ENCODE assay signal across 10 mouse cellular contexts in genomic region chr19:53532021-53532420, GRCm38 (mm10). TPM values are rescaled to one million over a fixed set of nuclear protein-coding genes. Genes with fewer than 3 reads are reported as not detected.
A peak's percentile ranks its signal among the peaks of the same experiment; 100 is the strongest.
DNase-seq lines count a peak whose midpoint lies in the region; ATAC-seq and TF ChIP-seq lines count a peak whose summit lies in the region.
"Had no signal": no experiment of that assay in that cellular context is flagged by ENCODE, and none has a peak within 500 bp of the region (broad histone marks: within the 10 kb centered on the region; RNA-seq: fewer than 3 reads in every experiment).

No protein-coding gene starts in this region.

- 43% methylated on average over 6 of the region's 6 CpGs for WGBS in forebrain, embryonic 10.5 days
- WGBS in forebrain, embryonic 16.5 days = 38% methylated on average over 6 of the region's 6 CpGs
- WGBS in midbrain, embryonic 10.5 days = 46% methylated on average over 6 of the region's 6 CpGs
- 34% methylated on average over 6 of the region's 6 CpGs for WGBS in midbrain, embryonic 13.5 days

- H3K4me1 ChIP-seq in forebrain, embryonic 10.5 days = peaks cover 65% of the 10 kb centered on the region
- peaks cover 15% of the 10 kb centered on the region for H3K4me1 ChIP-seq in forebrain, embryonic 16.5 days (replicated peaks; ENCODE audit: control insufficient read depth, insufficient read depth, low read length)
- peaks cover 53% of the 10 kb centered on the region for H3K4me1 ChIP-seq in midbrain, embryonic 10.5 days
- H3K4me1 ChIP-seq in midbrain, embryonic 13.5 days (replicated peaks) = peaks cover 22% of the 10 kb centered on the region

- no peak for DNase-seq in forebrain, embryonic 10.5 days (ENCODE audit: extremely low spot score, low spot score)
- DNase-seq in midbrain, embryonic 10.5 days (ENCODE audit: low spot score) = no peak
- DNase-seq in cerebellum, postnatal 25 days = peak; percentile 83
- no peak for DNase-seq in thymus, postnatal 0 days (ENCODE audit: low spot score)
- DNase-seq in testis, postnatal 10 days (ENCODE audit: low spot score) = no peak

- TF ChIP-seq POLR2A in myocyte (IDR thresholded peaks at IDR 0.05; ENCODE audit: insufficient read length, low read depth) = no peak

- no peak overlapping the region for H3K9ac ChIP-seq in forebrain, embryonic 16.5 days (replicated peaks; ENCODE audit: low read depth, low read length)
- H3K9ac ChIP-seq in midbrain, embryonic 13.5 days (replicated peaks) = no peak overlapping the region
- H3K9ac ChIP-seq: hindbrain, embryonic 15.5 days; limb, embryonic 13.5 days had no signal

- H3K79me2 ChIP-seq in myocyte (ENCODE audit: control insufficient read depth, insufficient read depth) = peaks cover 54% of the 10 kb centered on the region

- peak overlapping the region; percentile 68; the same call in 1 of the 2 replicates for H3K4me3 ChIP-seq in forebrain, embryonic 10.5 days
- H3K4me3 ChIP-seq in forebrain, embryonic 16.5 days (replicated peaks; ENCODE audit: low read length) = no peak overlapping the region
- 0 out of 2 replicates have a peak overlapping the region, but pooled peaks have one; percentile 77 for H3K4me3 ChIP-seq in midbrain, embryonic 10.5 days
- no peak overlapping the region for H3K4me3 ChIP-seq in midbrain, embryonic 13.5 days (replicated peaks)
- peak overlapping the region; percentile 65 for H3K4me3 ChIP-seq in myocyte
- H3K4me3 ChIP-seq: hindbrain, embryonic 15.5 days had no signal

- H3K27me3 ChIP-seq in forebrain, embryonic 10.5 days (ENCODE audit: poor library complexity, severe bottlenecking) = peaks cover 44% of the 10 kb centered on the region
- H3K27me3 ChIP-seq in forebrain, embryonic 16.5 days (replicated peaks; ENCODE audit: control insufficient read depth, insufficient read depth, low read length) = peaks cover 19% of the 10 kb centered on the region
- peaks cover 67% of the 10 kb centered on the region for H3K27me3 ChIP-seq in midbrain, embryonic 10.5 days (ENCODE audit: low read depth, poor library complexity, severe bottlenecking)
- peaks cover 37% of the 10 kb centered on the region for H3K27me3 ChIP-seq in midbrain, embryonic 13.5 days
- no peaks in the 10 kb centered on the region for H3K27me3 ChIP-seq in myocyte (ENCODE audit: control insufficient read depth, insufficient read depth, insufficient read length)

- no peak overlapping the region for H3ac ChIP-seq in myocyte (ENCODE audit: control insufficient read depth, insufficient read length)

- no peak for ATAC-seq in forebrain, embryonic 16.5 days
- no peak for ATAC-seq in midbrain, embryonic 13.5 days

- H3K9me3 ChIP-seq in forebrain, embryonic 10.5 days = no peaks in the 10 kb centered on the region
- no peaks in the 10 kb centered on the region for H3K9me3 ChIP-seq in forebrain, embryonic 16.5 days (ENCODE audit: control insufficient read depth, low read length)
- H3K9me3 ChIP-seq in midbrain, embryonic 10.5 days (replicated peaks) = no peaks in the 10 kb centered on the region
- H3K9me3 ChIP-seq in midbrain, embryonic 13.5 days = no peaks in the 10 kb centered on the region
- H3K9me3 ChIP-seq: hindbrain, embryonic 15.5 days; limb, embryonic 13.5 days had no signal

- H3K4me2 ChIP-seq in forebrain, embryonic 16.5 days (ENCODE audit: low read length) = no peak overlapping the region
- no peak overlapping the region for H3K4me2 ChIP-seq in midbrain, embryonic 13.5 days (replicated peaks)
- H3K4me2 ChIP-seq in myocyte (ENCODE audit: low read depth) = peak overlapping the region; percentile 89
- H3K4me2 ChIP-seq: hindbrain, embryonic 15.5 days; limb, embryonic 13.5 days had no signal

- H3K27ac ChIP-seq in forebrain, embryonic 10.5 days = peak overlapping the region; percentile 51; the same call in 1 of the 2 replicates
- H3K27ac ChIP-seq in forebrain, embryonic 16.5 days (ENCODE audit: low read length) = no peak overlapping the region
- H3K27ac ChIP-seq in midbrain, embryonic 10.5 days (replicated peaks) = no peak overlapping the region
- no peak overlapping the region for H3K27ac ChIP-seq in midbrain, embryonic 13.5 days
- H3K27ac ChIP-seq: hindbrain, embryonic 15.5 days; limb, embryonic 13.5 days had no signal

- H3K36me3 ChIP-seq in forebrain, embryonic 10.5 days (replicated peaks) = peaks cover 34% of the 10 kb centered on the region
- no peaks in the 10 kb centered on the region for H3K36me3 ChIP-seq in forebrain, embryonic 16.5 days (ENCODE audit: control insufficient read depth, insufficient read depth)
- peaks cover 12% of the 10 kb centered on the region; the same call in 1 of the 2 replicates for H3K36me3 ChIP-seq in midbrain, embryonic 10.5 days
- no peaks in the 10 kb centered on the region for H3K36me3 ChIP-seq in midbrain, embryonic 13.5 days
- peaks cover 16% of the 10 kb centered on the region for H3K36me3 ChIP-seq in myocyte (ENCODE audit: control insufficient read depth, insufficient read depth)
- H3K36me3 ChIP-seq: hindbrain, embryonic 15.5 days; limb, embryonic 13.5 days had no signal

TF ChIP-seq in myocyte, 11 proteins besides CTCF, POLR2A, EP300 and RAD21:
- TF ChIP-seq CEBPB (IDR thresholded peaks at IDR 0.05; ENCODE audit: insufficient read depth, poor library complexity, severe bottlenecking) = no peak
TF ChIP-seq in myocyte: peak in this region for 0.

RNA-seq across cellular contexts. Expression of gene Dusp5, which starts 3.1 kb away (rescaled TPM):
- 9.0 and 9.2 TPM in 2 replicates for polyA plus RNA-seq in forebrain, embryonic 10.5 days (2016; fragmentation: Nextera tagmentation; extraction: Ambion mirVana)
- 2.4 and 3.9 TPM in 2 replicates for polyA plus RNA-seq in forebrain, embryonic 16.5 days (2015; fragmentation: Nextera tagmentation; extraction: Ambion mirVana)
- 4.0 and 6.3 TPM in 2 replicates for polyA plus RNA-seq in midbrain, embryonic 10.5 days (2016; fragmentation: Nextera tagmentation; extraction: Ambion mirVana)
- 0.68 and 1.2 TPM in 2 replicates for polyA plus RNA-seq in midbrain, embryonic 13.5 days (2015; fragmentation: Nextera tagmentation; extraction: Ambion mirVana)
- polyA plus RNA-seq in myocyte (2012; fragmentation: generic; extraction: Trizol) = 4.5 TPM
- 33.2 and 34.4 TPM in 2 replicates for polyA plus RNA-seq in thymus, postnatal 0 days (2015; fragmentation: Nextera tagmentation; extraction: Ambion mirVana)

RNA-seq across cellular contexts. Expression of gene Nutf2-ps1, which starts 56.8 kb away (rescaled TPM):
- polyA plus RNA-seq in forebrain, embryonic 10.5 days (2016; fragmentation: Nextera tagmentation; extraction: Ambion mirVana) = 635 and 662 TPM in 2 replicates
- 266 and 275 TPM in 2 replicates for polyA plus RNA-seq in forebrain, embryonic 16.5 days (2015; fragmentation: Nextera tagmentation; extraction: Ambion mirVana)
- polyA plus RNA-seq in midbrain, embryonic 10.5 days (2016; fragmentation: Nextera tagmentation; extraction: Ambion mirVana) = 609 and 658 TPM in 2 replicates
- polyA plus RNA-seq in midbrain, embryonic 13.5 days (2015; fragmentation: Nextera tagmentation; extraction: Ambion mirVana) = 316 and 335 TPM in 2 replicates
- 34.3 TPM for polyA plus RNA-seq in myocyte (2012; fragmentation: generic; extraction: Trizol)
- polyA plus RNA-seq in thymus, postnatal 0 days (2015; fragmentation: Nextera tagmentation; extraction: Ambion mirVana) = 267 and 304 TPM in 2 replicates

Comparison
In these comparisons a context has a peak if more than half of its experiments do, and no peak if none do; other contexts are left out.
1. H3K4me3 ChIP-seq: peak in forebrain, embryonic 10.5 days (single experiment), midbrain, embryonic 10.5 days (single experiment) and myocyte (single experiment); none in forebrain, embryonic 16.5 days (single experiment) and midbrain, embryonic 13.5 days (single experiment).
2. DNase-seq: peak in cerebellum, postnatal 25 days (2 of 2); none in forebrain, embryonic 10.5 days (single experiment), midbrain, embryonic 10.5 days (single experiment), thymus, postnatal 0 days (single experiment) and testis, postnatal 10 days (single experiment).